Mouse (Mus musculus) mouse embryonic stem cell (cell line): ENCODE results near the gene Ncam2.

Experiments
- in situ Hi-C, 2 experiments: fragments of 300-500 bp; cut with MboI; formaldehyde crosslinking; loops; 1 replicate in 1 of 2; 3 replicates in 1 of 2; pipeline ENCODE4 v1.14.3; 2019 to 2020; ENCODE audit warnings: low sequenced_read_pairs in 2 of 2, low pct_unique_long_range_greater_than_20kb in 1 of 2, mixed read lengths in 1 of 2; ENCODE audit not compliant: unreplicated experiment in 1 of 2

The Ncam2 gene

GRCm38 (mm10) chr16:81496111-81496510 lies 295.6 kb downstream of the Ncam2 start:
- in situ Hi-C loops = no loop called here

GRCm38 (mm10) chr16:81502578-81502977 lies 302.1 kb downstream of the Ncam2 start:
- in situ Hi-C loops = no loop called here

GRCm38 (mm10) chr16:81536230-81536629 lies 335.7 kb downstream of the Ncam2 start:
- in situ Hi-C loops = no loop called here

GRCm38 (mm10) chr16:81587565-81588107 lies 387.1 kb downstream of the Ncam2 start:
- in situ Hi-C loops = no loop called here

GRCm38 (mm10) chr16:81623276-81623675 lies 422.8 kb downstream of the Ncam2 start:
- in situ Hi-C loops = no loop called here

- in situ Hi-C loops = no loop called here
These were observed 423.3 kb downstream of the Ncam2 start for GRCm38 (mm10) chr16:81623776-81624175.

- in situ Hi-C loops = no loop called here
These were observed 449.8 kb downstream of the Ncam2 start for GRCm38 (mm10) chr16:81650286-81650685.

- in situ Hi-C loops = no loop called here
These were observed 451.1 kb downstream of the Ncam2 start for GRCm38 (mm10) chr16:81651550-81651949.

GRCm38 (mm10) chr16:81656550-81656949 lies 456.1 kb downstream of the Ncam2 start:
- in situ Hi-C loops = no loop called here

- in situ Hi-C loops = no loop called here
These were observed 473.4 kb downstream of the Ncam2 start for GRCm38 (mm10) chr16:81673866-81674265.

- in situ Hi-C loops = no loop called here
These were observed 475.0 kb downstream of the Ncam2 start for GRCm38 (mm10) chr16:81675546-81675945.
